Mouse (Mus musculus) adrenal gland, adult 18-20 months (tissue): Measurements from ENCODE around the gene Tsc22d1. TPM values are rescaled to one million over a fixed set of nuclear protein-coding genes. Genes with fewer than 3 reads are reported as not detected.
A peak's percentile ranks its signal among the peaks of the same experiment; 100 is the strongest.

Experiments used
- DNase-seq, 2 experiments: peaks; one replicate each; pipeline ENCODE4 v3.0.0; 2021 to 2022; ENCODE audit warnings: low spot score in 2 of 2
- total RNA-seq, 2 experiments: library from RNA; stranded (reverse); gene quantifications; 1 replicate in 1 of 2; 2 replicates in 1 of 2; pipeline ENCODE4 v1.2.3; 2021

The Tsc22d1 gene
- total RNA-seq, 2 experiments from 2014 or later = 945 to 1,401 TPM

DNA sequence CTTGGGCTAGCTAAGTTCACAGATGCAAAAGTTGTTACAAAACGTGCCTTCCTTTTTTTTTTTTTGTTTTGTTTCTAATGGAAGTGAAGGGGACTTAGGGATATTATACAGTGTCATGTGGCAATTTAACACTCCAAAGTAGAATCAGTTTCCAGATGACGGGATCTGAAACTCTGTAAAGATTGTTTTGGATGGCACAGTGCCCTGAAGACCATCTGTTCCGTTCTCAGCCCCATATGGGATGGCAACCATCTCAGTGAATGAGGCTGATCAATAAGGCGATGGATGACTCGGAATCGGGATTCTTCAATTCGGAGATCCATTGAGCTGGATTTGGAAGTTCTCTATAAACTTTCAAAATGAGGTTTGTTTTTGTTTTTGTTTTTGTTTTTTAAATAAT is 17.6 kb downstream of the Tsc22d1 start:
- no peak for DNase-seq

DNA sequence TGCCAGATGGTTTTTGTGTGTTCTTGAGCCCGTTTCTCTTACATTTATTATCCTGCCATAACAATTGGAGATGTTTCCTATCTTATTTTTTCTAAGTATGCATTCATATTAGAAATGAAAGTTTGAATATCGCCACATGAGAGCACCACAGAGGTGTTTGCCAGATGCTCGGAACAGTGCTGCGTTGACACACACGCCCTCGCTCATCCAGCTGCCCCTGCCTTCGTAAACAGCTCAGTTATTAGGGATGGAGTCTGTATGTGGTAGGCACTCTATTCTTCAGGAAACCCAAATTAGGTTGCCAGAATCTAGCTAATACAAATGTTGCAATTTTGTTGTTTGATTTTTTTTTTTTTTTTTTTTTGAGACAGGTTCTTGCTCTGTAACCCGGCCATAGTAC is 18.1 kb downstream of the Tsc22d1 start:
- no peak for DNase-seq

DNA sequence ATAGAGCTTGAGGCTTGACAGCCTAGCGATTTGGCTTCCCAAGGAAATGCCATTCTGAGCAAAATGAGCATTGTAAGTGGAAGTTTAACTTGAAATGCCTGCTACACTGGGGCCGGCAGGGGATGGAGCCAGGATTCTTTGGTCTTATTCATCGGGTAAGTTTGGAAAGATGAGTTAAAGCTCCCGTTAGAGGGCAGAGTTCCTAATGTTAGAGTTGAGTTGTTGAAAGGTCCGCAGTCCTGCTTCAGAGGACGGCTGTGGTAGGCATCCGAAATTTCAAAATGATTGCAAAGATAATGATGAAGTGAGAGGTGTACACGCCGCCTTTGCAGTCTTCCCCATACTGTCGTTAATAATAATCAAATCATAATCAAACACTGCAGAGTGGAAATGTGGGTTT is 27.4 kb downstream of the Tsc22d1 start:
- DNase-seq = no peak

DNA sequence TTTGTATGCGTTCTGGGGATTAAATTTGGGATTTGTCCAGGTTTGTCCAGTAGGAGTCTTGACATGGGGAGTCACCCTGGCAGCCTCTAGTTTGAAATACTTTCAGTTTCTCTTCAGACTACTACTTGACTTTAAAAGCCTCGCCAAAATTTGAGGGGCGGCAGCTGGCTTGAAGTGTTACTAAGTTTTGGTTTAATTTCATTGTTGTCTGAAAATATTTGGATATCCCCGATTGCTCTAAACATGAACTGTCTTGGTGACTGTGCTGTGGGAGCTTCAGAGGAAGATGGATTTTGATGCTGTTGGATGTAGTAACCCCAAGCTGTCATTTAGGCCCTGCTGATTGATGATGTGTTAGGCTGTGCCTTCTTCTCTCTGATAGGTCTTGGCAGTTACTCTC is 34.2 kb downstream of the Tsc22d1 start:
- DNase-seq = no peak

DNA sequence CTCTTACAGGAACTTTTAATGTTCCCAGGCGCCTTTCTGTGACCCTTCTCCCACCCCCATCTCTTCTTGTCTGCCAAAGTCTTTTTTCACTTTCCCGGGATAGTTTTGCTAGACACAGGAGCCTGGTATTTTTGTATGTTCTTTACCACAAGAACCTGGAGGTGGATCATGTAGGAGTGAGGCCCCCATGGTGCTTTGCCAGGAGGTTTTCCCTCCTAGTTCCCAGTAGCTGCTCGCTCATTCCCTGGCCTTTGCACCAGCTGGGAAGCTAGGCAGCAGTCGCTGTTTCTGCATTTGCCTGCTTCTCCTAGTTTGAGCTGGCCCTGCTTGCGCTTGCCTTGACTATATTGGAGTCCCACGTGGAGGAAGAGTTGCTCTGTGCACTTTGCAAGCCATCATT is 36.2 kb downstream of the Tsc22d1 start:
- no peak for DNase-seq

DNA sequence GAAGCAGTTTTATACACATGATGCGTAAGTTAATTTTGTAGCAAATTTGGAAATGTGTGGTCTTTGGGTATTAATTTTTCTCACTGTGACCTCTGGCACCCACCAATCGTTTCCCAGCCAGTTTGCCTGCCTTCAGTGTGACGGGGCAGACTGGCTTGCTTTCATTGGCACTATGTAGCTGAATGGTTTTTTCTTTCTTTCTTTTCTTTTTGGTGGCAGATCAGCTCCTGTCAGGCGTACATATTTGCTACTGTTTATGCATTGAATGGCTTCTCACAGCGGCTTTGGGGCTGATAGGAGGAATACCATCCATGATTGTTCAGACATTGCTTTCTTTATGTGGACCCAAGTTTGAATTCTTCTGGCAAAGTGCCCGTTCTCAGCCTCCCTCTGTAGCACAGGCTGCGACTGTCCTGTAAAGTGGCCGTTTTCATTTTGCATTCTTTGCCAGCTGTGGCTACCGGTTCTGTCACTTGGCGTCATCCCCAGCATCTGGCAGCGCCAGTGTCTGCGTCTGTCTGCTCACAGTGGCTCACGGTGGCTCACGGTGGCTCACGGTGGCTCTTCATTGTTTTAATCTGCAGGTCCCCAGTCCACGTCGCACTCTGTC is 38.1 kb downstream of the Tsc22d1 start:
- no peak for DNase-seq

DNA sequence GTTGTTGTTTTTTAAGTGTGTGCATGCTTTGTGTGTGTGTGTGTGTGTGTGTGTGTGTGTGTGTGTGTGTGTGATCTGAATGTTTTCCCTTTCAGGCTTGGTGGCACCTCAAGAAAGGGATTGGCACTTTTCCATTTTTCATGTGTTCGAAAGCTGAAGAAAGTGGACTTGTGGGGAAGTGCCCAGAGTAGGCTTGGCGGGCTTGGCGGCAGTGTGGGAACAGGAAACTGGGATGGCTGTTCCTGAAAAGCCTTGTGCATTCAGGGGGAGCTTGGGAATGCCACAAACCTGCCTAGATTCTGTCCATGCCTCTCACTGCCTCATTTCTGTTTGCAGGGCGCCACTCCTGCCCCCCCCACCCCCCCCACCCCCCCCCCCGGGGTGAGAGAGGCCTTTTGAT is 39.9 kb downstream of the Tsc22d1 start:
- DNase-seq = no peak

DNA sequence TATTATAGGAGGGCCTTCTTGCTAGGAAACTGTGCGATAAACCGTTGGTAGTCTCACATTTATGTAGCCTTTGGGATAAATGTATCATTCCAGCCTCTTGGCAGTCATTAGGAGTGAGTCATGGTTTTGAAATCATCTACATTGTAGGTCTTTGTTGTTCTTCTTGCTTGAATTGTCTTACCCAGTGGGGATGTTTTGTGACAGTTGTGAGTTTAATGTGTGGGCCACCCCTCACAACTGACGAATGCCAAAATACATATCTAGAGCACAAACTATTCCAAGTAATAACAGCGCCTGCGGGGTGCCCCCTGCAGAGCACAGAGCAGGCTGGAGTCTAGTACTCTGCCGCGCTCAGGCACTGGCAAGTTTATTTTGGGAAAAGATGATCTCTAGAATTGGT is 40.4 kb downstream of the Tsc22d1 start:
- DNase-seq = no peak

DNA sequence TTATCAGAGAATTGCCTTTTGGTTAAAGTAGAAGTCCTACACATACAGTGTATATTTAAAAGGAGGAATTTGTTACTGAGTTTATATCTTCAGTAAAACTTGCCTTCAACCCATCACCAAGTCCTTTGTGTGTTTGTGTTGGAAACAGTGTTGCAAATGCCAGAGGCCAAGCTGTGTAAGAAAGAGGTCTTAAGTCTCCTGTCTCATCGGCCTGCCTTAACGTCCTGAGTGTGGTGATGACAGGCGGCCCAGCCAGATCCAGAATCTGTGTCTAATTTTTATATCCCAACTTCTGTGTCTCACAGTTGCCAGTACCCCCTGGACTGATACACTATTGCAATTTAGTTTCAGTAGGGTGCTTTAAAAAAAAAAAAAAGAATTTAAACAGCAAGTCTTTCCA is 42.9 kb downstream of the Tsc22d1 start:
- DNase-seq = no peak

DNA sequence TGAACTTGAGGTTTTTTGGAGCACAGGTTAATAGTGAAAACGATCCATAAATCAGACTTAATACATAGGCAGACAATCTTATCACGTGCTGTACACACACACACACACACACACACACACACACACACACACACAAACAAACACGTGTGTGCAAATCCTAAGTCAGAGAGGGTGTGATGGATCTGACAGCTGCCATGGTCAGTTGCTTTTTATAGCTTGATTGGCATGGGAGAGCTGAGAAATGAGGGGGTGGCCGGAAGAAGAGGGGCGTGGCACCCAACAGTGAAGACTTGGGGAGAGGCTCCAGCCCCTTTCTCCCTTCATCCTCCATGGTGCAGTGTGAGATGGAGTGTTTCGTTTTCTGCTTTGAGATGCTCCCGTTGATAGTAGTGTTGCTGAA is 45.4 kb downstream of the Tsc22d1 start:
- DNase-seq = no peak

DNA sequence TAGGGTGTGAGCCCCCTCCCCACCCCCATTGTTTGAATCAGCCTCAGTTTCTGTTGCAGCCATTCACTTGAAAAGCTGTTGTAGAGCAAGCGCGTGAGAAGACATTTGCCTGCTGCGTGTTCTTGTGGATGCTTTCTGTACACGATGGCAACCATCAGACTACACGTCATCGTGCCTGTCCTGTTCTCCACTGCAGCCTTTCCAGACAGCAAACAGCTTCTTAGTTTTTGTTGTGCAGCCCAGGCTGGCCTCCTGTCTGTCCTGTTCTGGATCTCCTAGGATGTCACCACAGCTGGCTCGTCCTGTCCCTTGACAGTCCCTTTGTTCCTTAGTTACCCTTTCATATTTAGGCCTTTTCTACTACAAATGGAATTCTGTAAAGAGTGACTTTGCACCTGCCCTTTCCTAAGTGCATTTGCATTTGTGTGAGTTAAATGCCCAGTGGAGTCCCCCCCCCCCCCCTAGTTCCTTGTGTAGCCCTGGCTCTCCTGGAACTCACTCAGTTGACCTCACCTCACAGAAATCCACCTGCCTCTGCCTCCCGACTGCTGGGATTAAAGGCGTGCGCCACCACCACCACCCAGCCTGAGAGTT is 46.5 kb downstream of the Tsc22d1 start:
- no peak for DNase-seq

DNA sequence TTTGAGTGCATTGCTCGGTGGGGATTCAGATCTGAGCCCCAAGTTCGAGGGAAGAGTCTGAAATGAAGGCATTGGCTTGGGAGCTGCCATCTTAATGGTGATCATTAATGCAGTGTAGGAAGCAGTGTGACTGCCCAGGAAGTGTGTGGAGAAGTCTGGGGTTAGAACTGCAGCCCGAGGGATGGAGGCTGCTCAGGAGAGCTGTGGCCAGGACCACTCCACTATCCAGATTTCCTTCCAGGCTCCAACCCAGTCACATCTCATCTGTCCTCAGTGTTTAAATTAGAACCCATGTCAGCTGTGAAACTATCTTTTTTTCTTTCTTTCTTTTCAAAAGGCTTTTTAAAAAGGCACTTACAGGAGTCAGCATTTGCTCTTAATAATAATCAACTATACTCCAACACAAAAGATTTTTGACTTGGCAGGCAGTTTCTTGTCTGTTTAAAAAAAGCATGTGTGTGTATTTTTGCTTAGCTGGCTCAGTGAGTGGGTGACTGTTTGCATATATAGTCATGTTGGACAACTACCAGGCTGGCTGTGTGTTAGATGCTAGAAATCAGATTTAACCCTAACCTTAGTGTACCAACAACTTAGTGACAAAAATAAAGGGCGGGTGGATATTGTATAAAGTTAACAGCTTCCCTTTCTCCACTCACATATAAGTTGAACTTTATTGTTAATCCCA is 48.8 kb downstream of the Tsc22d1 start:
- DNase-seq = no peak

DNA sequence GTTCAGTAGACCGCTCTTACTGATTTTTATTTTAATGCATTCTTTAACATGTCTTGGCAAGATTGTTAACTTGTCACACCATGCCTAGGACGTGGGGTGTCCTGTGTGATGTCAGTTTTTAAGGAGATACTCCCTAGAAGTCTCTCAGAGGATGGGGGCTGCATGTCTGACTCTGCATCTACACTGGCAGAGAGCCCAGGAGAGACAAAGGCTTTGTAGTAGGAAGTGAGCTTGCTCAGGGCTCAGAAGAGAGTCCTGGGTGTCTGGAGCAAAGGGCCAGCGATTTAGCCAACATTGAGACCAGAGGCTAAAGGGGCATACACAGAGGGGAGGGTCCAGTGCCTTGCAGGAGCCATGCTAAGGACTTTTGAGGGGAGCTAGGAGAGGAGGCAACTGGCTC is 50.2 kb downstream of the Tsc22d1 start:
- DNase-seq = no peak

DNA sequence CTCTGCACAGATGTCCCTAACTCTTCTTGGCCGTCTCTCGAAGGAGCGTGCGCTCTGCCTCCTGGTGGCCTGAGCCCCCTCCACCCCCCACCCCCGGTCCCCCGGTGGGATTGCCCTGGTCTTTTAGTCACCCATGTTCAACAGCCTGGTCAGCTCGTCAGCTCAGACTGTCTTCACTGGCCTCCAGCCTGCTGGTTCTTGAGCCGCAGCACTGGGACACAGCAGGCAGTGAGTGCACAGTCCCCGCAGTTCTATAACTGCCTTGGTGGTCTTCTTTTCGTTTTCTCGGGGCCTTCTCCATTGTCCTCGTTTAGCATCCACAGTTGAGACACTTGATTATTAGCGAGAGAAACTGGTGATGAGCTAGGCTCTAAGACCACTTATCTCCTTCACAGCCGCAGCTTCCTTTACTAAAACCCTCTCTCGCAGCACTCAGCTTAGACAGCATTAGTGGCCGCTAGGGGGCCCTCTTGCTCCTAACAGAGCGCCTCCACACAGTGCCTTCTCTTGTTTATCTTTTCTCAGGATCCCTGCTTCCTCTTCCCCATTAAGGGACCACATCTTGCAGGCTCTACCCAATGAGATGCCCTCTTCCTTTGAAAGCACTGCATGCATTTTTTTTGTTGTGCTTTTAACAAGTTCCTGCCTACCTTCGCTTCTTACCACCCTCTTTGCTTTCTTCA is 52.0 kb downstream of the Tsc22d1 start:
- DNase-seq = peak; percentile 65 to 79

DNA sequence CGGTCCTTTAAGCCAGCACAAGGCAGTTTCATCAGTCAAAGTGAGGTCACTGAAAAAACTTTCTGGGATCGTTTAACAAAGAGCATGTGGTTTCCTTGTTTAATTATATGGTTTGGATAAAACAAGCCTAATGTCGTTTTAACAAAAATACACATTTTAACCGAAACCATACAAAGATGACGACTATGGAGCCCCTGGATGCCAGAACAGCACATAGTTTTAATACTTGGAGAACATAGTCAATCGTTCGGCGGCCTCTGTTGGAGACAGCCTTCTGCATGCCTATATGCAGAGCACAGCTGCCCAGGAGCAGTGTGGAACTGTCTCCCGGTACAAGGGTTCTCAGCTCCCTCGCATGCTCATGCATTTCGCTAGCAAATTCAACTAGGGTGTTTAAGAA is 53.2 kb downstream of the Tsc22d1 start:
- no peak for DNase-seq

DNA sequence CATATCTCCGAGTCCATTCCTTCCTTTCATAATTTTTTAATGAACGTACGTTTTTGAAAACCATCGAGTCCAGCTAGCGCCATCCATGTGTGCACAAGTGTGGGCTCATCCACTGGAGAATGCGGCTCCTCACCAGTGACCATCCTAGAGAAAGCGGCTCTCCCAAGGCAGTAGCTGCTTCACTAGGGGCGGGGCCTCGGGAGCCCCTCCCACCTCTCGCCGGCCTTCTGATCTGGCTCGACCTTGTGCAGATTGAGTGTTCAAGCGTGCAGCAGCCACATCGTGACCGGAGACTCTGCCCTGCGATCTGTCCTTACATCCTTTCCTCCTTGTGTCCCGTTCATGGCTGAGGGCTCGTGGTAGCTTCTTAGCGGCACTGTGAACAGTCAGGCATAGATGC is 56.5 kb downstream of the Tsc22d1 start:
- no peak for DNase-seq

DNA sequence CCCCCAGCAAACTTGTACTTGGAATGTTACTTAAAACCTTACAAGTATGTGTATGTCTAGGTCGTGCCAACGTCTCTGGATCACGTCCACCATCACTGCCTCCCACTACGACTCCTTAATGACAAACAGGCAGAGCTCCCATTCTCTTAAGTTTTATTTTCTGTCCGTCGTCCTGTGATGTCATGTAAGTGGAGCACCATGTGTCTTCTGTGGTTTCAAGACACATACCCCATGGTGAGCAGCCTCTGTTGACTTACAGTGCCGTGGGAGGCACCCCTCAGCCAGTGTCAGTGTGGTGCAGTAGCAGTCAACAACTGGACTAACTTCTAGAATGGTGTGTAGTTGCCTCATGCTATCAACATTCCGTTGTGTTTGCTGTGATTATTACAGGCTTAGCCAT is 57.7 kb downstream of the Tsc22d1 start:
- DNase-seq = no peak

DNA sequence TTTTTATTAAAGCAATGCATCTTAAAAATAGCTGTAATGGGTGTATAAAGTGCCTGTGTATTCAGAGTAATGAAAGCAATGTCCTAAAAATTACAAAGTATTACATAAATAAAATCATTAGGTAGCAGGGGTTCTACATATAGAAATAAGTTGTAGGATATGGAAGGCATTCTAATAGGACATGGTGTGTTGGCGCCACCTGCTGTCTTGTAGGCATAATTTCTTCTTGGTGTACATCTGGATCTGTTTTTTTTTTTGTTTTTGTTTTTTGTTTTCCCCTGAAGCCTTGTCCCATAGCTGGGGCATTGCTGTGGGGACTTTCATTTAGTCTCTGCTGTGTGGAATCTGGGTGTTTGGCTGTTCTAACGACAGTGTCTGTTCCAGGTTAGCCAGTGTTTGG is 58.6 kb downstream of the Tsc22d1 start:
- peak; percentile 41 to 56 for DNase-seq

DNA sequence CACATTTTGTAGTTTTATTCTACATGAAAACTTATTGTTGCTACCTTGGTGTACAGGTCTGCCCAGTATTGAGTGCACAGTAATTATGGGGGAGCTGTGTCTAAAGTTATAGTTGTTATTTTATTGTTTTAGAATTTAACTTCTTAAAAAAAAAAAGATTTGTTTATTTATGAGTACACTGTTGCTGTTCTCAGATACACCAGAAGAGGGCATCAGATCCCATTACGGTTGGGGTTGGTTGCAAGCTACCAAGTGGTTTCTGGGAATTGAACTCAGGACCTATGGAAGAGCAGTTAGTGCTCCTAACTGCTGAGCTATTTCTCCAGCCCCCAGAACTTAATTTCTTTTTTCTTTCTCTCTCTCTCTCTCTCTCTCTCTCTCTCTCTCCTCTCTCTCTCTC is 59.4 kb downstream of the Tsc22d1 start:
- DNase-seq = no peak

DNA sequence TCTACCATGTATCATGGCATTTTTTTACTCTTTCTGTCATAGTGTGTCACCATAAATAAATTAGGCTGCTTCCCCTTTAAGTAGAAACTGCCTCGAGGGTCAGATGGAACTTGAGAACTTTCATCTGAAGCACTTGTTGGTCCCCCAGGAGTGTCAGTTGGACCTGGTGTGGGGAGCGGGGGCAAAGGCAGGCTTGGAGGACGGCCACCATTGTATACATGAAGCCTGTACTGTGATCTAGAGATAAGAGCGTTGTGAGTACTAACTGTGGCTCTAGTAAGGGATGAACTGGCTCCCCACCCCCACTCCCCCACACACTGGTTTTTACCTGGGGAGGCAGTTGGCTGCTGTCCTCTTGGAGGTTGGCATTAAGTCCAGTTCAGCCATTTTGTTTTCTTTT is 62.0 kb downstream of the Tsc22d1 start:
- no peak for DNase-seq

DNA sequence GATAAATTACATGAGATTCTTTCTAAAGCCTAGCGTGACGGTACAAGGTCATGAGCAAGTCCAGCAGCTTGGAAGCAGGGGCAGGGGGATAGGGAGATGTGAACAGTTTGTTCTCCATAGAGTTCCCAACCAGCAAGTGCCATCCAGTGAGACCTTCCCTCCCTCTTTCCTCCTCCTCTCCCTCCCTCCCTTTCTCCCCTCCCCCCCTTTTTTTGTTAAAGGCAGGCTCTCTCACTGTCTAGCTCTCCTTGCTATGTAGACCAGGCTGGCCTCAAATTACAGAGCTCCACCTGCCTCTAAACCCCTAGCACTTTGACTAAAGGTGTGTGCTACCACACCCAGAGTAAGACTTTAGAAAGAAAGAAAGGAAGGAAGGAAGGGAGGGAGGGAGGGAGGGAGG is 63.3 kb downstream of the Tsc22d1 start:
- no peak for DNase-seq

DNA sequence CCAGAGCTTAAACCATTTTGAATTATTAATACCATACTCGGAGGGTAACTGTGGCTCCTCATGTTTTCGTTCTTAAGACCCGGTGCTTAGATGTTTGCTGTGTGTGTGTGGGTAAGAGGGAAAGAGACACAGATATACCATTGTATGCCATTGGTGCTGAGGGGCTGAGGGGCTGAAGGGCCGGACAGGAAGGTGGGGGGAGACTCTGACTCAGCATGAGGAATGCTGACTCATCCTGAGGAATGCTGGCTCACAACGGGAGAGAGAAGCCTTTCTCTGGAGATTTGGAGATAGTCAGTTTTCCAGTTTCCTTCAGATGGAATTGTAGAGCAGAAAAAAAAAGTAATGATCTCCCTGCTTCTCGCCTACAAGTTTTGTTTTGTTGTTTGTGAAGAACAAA is 63.9 kb downstream of the Tsc22d1 start:
- DNase-seq = peak in 1 of 2 experiments; percentile 38
